Mouse (Mus musculus) heart, embryonic 14.5 days (tissue): Measurements from ENCODE around the gene Gm28308. TPM values are rescaled to one million over a fixed set of nuclear protein-coding genes. Genes with fewer than 3 reads are reported as not detected.

Experiments used
- ATAC-seq: fragments of 200-750 bp; cut with Nextera tagmentation; 2 replicates; pipeline ENCODE4 v1.8.0; 2017; ENCODE audit warnings: low read depth, moderate TSS enrichment; ENCODE audit not compliant: insufficient number of reproducible peaks, insufficient read depth, low FRiP score
- H3K27ac ChIP-seq, 2 experiments: fragments of 200-500 bp in 1 of 2; fragments of 300-500 bp in 1 of 2; sonication (generic) in 1 of 2; replicated peaks in 1 of 2; 2 replicates each; pipeline ENCODE4 v1.5.1; 2012 to 2014; ENCODE audit warnings: low read depth in 2 of 2, low read length in 2 of 2, control low read depth in 1 of 2, mild to moderate bottlenecking in 1 of 2, mixed read lengths in 1 of 2; ENCODE audit not compliant: control insufficient read depth in 1 of 2, insufficient read depth in 1 of 2
- H3K27me3 ChIP-seq: fragments of 300-500 bp; sonication (generic); 2 replicates; pipeline ENCODE4 v1.6.1; 2014; ENCODE audit warnings: mild to moderate bottlenecking, low read length, control low read depth; ENCODE audit not compliant: control insufficient read depth, insufficient read depth
- H3K36me3 ChIP-seq: fragments of 300-500 bp; sonication (generic); 2 replicates; pipeline ENCODE4 v1.6.1; 2014; ENCODE audit warnings: mild to moderate bottlenecking, control low read depth, low read length, mixed read lengths; ENCODE audit not compliant: control insufficient read depth, insufficient read depth
- H3K4me1 ChIP-seq, 2 experiments: fragments of 200-500 bp in 1 of 2; fragments of 300-500 bp in 1 of 2; sonication (generic) in 1 of 2; 2 replicates each; pipeline ENCODE4 v1.6.1; 2012 to 2014; ENCODE audit warnings: low read length in 2 of 2, control low read depth in 1 of 2, mixed read lengths in 1 of 2; ENCODE audit not compliant: control insufficient read depth in 2 of 2, insufficient read depth in 2 of 2
- H3K4me2 ChIP-seq: fragments of 300-500 bp; sonication (generic); 2 replicates; pipeline ENCODE4 v1.6.1; 2014; ENCODE audit warnings: mild to moderate bottlenecking, low read length
- H3K4me3 ChIP-seq, 2 experiments: fragments of 200-500 bp in 1 of 2; fragments of 300-500 bp in 1 of 2; sonication (generic) in 1 of 2; 2 replicates each; pipeline ENCODE4 v1.5.1; 2012 to 2014; ENCODE audit warnings: low read length in 2 of 2, mild to moderate bottlenecking in 2 of 2, control low read depth in 1 of 2, low read depth in 1 of 2, moderate library complexity in 1 of 2; ENCODE audit not compliant: control insufficient read depth in 1 of 2, insufficient read depth in 1 of 2
- H3K9ac ChIP-seq: fragments of 300-500 bp; sonication (generic); 2 replicates; pipeline ENCODE4 v1.6.1; 2014; ENCODE audit warnings: mild to moderate bottlenecking, low read length
- H3K9me3 ChIP-seq: fragments of 300-500 bp; sonication (generic); 2 replicates; pipeline ENCODE4 v1.6.1; 2016; ENCODE audit warnings: low read length, control low read depth; ENCODE audit not compliant: control insufficient read depth
- WGBS: fragments of 180-500 bp; shearing (Covaris S2); extraction: QIAGEN DNeasy Blood & Tissue Kit; methylation state at CpG from one replicate; pipeline ENCODE4 v1.1.7; 2014; 5-methylcytosine and 5-hydroxymethylcytosine counted together
- polyA plus RNA-seq: library from polyadenylated mRNA; unstranded; fragments of >200 nt; fragmentation: Nextera tagmentation; extraction: Ambion mirVana; gene quantifications from 2 replicates; pipeline ENCODE4 v1.2.1, GENCODE M21; 2014

Gene Gm28308
- polyA plus RNA-seq, 1 experiment from 2014 or later: not detected

- Histone ChIP-seq H3K27me3 (peaks cover 100% of the 10 kb centered on the region), H3K36me3 (no peaks in the 10 kb centered on the region), H3K9ac (no peak overlapping the region), H3K27ac (no peak overlapping the region), H3K4me1 (peaks cover 2 to 10% of the 10 kb centered on the region in 2 experiments; a peak in 1 of 4 replicates), H3K4me3 (peak overlapping the region; percentile 12 to 56; a peak in 3 of 4 replicates), H3K4me2 (peak overlapping the region; percentile 97), H3K9me3 (no peaks in the 10 kb centered on the region)
- 10% methylated on average over 21 of the region's 21 CpGs for WGBS
- ATAC-seq: no peak
Measured at GRCm38 (mm10) chr6:52221993-52222685, 9.0 kb upstream of the Gm28308 start.

DNA sequence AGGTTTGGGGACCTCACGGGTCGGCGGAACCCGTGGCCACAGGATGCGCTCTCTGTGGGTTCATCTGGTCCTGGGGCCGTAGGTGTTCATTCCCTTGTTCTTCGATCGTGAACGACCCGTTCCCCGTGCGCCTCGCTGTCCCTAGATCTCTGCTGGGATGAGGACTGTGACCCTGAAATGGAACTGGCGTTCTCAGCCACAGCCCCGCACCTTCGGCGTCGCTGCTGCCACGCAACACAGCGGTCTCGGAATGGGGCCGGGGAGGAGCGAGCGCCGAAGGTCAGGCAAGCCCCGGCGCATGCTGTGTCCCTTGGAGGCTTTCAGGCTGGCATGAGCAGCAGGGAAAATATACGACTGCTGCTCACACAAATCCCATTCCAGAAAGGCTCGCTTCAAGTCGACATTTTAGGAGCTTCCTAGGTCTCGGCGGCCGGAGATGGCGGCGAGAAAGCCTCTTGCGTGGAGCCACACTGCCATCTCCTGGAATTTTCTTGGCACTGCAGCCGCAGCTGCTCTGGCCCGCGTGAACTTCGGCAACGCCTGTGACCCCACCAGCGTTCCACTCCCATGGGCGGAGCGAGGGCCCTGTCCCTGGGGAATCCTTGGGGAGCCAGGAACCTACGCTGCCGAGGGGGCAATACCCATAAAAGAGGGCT is 8.3 kb upstream of the Gm28308 start, which contains the start of gene Hoxa7:
TSS of gene Hoxa7 (minus strand) at position 518 of the 656 bp plus-strand sequence.
- 2% methylated on average over 44 of the region's 46 CpGs for WGBS
- Histone ChIP-seq H3K36me3 (no peaks in the 10 kb centered on the region), H3K4me3 (peak within 1 kb of the TSS; percentile 56 to 61), H3K4me2 (peak within 1 kb of the TSS; percentile 97), H3K9me3 (no peaks in the 10 kb centered on the region), H3K9ac (peak within 1 kb of the TSS; percentile 57), H3K27ac (no peak within 1 kb of the TSS), H3K4me1 (peaks cover 2 to 14% of the 10 kb centered on the region in 2 experiments; a peak in 1 of 4 replicates), H3K27me3 (peaks cover 100% of the 10 kb centered on the region)
- peak; percentile 57 for ATAC-seq

DNA sequence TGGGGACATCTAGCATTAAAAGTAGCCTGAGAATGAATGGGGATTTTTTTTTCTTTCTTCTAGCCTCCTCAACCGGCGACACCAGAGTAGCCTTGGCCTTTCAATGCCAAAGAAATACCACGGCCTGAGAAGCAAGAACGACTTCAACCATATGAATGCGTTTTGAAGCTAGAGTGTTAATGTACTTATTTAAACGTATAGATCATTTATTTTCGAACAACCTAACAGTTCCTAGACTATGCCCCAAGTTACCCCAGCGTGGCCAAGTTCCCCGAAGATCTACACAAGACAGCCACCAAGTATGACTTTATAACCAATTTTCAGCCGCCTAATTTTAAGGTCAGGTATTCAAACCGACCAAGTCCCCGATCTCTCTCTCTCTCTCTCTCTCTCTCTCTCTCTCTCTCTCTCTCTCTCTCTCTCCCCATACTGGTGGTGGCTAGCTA is 7.7 kb upstream of the Gm28308 start:
- 9% methylated on average over 12 of the region's 12 CpGs for WGBS
- ATAC-seq: no peak
- peaks cover 100% of the 10 kb centered on the region for H3K27me3 ChIP-seq
- no peaks in the 10 kb centered on the region for H3K9me3 ChIP-seq
- H3K4me1 ChIP-seq: peaks cover 2 to 14% of the 10 kb centered on the region in 2 experiments; a peak in 1 of 4 replicates
- H3K9ac ChIP-seq: no peak overlapping the region
- H3K27ac ChIP-seq: no peak overlapping the region
- peak overlapping the region; percentile 56 to 61; a peak in 3 of 4 replicates for H3K4me3 ChIP-seq
- H3K4me2 ChIP-seq: peak overlapping the region; percentile 97
- H3K36me3 ChIP-seq: no peaks in the 10 kb centered on the region

DNA sequence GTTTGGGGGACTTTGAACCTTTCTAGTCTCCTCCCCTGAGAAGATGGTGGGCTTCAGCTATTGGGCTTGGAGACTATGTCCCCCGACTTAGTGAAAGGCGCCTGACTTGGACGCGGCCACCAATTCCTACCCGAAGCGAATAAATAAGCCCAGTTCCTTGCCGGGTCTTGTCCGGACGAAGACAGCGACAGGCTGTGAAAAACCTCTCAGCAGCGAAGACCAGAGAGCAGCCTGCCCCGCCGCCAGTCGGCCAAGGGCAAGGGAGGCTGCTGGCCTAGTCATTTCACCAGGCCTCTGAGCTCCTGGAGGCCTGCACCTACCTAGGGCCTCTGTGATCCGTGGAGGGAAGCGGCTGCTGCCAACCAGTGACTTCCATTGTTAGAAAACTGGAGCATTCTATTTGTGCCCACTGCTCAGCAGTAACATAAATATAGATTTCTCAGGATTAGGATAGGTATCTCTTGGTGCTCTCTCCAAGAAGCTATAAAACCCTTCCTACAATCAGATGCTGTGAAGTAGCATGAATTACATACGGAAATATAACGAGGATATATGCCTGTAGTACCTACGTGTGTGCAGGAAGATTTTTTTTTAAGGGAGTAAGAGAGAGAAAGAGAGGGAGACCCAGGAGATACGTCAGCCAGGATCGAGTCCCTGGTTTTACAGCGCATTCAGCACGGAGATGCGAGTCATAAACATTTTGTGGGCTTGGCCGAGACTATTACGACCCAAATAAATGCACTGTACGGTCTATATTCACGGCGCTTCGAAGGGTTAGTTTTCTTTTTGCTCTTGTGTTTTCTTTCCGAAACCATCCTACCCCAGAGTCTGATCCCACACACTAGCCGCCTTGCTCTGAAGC is 7.1 kb upstream of the Gm28308 start:
- Histone ChIP-seq H3K9me3 (no peaks in the 10 kb centered on the region), H3K4me2 (no peak overlapping the region), H3K4me3 (no peak overlapping the region), H3K9ac (no peak overlapping the region), H3K27me3 (peaks cover 100% of the 10 kb centered on the region), H3K4me1 (peaks cover 2 to 14% of the 10 kb centered on the region in 2 experiments; a peak in 1 of 4 replicates), H3K36me3 (no peaks in the 10 kb centered on the region), H3K27ac (no peak overlapping the region)
- 19% methylated on average over 32 of the region's 32 CpGs for WGBS
- no peak for ATAC-seq

DNA sequence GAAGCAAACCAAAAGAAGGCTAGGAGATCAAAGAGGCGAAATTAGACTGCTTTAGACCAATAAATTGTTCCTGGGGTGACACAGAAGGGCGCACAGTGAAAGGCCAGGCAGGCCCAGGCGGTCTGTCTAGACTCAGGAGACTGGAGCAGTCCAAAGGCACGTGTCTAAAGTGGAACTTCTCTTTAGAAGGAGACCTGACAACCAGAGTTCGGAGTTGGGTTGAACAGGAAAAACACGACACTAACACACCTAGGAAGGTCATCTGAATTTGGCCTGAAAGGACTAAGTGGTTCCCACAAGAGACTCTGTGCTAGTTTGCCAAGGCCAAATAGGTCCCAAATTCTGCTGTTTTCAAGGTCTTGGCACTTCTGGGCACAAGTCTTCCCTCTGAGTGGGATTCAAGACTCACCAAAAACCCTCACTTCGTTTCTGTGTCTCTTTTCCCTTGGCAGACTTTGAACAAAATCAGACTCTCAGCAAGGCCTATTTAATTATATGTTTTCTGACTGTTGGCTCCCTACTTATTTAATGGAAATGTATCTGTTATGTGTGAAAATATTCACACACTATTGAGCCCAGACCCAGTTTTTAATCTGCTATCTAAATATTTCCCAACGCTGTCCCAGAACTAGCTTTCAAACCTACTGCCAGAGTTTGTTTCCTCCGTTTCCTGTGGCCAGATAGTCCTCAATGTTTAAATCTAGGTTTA is 6.2 kb upstream of the Gm28308 start:
- Histone ChIP-seq H3K4me2 (no peak overlapping the region), H3K9ac (no peak overlapping the region)
- 28% methylated on average over 9 of the region's 9 CpGs for WGBS

DNA sequence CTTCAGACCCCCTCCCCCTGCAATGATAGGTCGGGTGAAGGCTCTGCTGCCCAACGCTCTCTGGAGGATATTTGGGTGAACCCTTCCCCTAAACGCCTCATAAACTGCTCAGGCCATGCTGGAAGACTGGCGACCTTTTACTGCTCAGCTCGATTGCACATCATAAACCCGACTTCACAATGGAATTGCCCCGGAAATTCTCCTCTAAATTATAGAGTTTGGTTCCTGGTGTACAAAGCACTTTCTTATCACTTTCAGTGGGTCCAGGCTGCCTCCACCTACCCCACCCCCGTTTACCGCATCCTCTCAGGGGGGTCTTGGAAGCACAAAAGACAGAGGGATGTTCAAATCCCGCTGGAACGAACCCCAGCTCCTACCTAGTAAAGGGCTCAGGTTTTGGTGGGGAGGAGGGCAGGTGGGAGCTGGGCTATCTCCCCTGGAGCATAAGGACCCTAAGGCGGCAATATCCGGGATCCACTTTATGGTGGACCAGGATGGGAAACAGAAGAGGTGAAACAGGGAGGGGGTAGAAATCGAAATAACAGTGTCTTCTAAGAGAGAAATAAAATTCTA is 5.6 kb upstream of the Gm28308 start:
- H3K27me3 ChIP-seq: peaks cover 100% of the 10 kb centered on the region

More for the DNA sequence above, 6.2 kb upstream of the Gm28308 start:
- H3K27ac ChIP-seq: no peak overlapping the region
- no peaks in the 10 kb centered on the region for H3K36me3 ChIP-seq
- H3K9me3 ChIP-seq: no peaks in the 10 kb centered on the region
- H3K4me1 ChIP-seq: peaks cover 2 to 14% of the 10 kb centered on the region in 2 experiments; a peak in 1 of 4 replicates
- peaks cover 100% of the 10 kb centered on the region for H3K27me3 ChIP-seq
- ATAC-seq: no peak
- H3K4me3 ChIP-seq: no peak overlapping the region

More for the DNA sequence above, 5.6 kb upstream of the Gm28308 start:
- Histone ChIP-seq H3K4me2 (no peak overlapping the region), H3K4me1 (peaks cover 2 to 14% of the 10 kb centered on the region in 2 experiments; a peak in 1 of 4 replicates), H3K9ac (no peak overlapping the region), H3K4me3 (no peak overlapping the region), H3K9me3 (no peaks in the 10 kb centered on the region), H3K36me3 (no peaks in the 10 kb centered on the region), H3K27ac (no peak overlapping the region)
- WGBS: 11% methylated on average over 14 of the region's 14 CpGs
- no peak for ATAC-seq
